Mouse (Mus musculus) testis, adult 2 months (tissue): ENCODE measurements around the gene Cyp2c70.

Experiments
- CTCF ChIP-seq: fragments of 200-500 bp; IDR thresholded peaks from 2 replicates; pipeline ENCODE4 v1.5.1; 2012; ENCODE audit warnings: low read depth, mild to moderate bottlenecking, inconsistent platforms, low read length, moderate library complexity; ENCODE audit not compliant: control insufficient read depth, insufficient read depth, insufficient replicate concordance
- POLR2A ChIP-seq: fragments of 200-500 bp; IDR thresholded peaks from 2 replicates; pipeline ENCODE4 v1.6.1; 2012; ENCODE audit warnings: low read depth, mild to moderate bottlenecking, inconsistent platforms, low read length, moderate library complexity; ENCODE audit not compliant: control insufficient read depth

DNA sequence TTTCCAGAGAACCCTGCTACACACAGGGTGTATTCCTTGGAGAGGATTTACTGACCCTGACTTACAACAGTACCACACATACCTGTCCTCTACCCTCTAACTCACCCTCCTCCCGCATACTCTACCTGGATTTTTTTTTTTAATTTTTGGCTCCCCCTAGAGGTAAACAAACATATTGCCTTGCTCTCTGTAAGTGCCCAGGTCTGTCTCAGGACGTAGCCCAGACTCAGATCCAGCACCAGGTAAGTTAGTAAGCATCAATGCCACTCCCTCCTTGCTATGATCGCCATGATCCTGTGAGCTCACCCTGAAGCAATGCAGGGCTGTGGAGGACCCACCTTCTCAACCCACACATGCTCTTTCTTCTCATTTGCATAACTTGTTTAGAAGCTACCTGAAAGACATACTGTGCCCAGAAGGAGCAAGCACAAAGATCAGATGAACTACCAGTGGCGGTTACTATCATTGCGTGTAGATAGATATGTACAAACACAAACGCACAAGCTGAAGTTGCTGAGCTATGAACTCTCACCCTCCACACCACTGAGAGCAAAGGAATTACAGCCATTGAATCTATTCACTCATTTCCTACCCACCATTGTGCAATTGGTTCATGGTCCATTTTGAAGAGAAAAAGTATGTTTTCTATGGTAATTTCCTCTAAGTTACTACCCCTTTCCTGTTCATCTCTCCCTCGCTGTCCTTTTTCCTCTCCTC lies 44.9 kb upstream of the Cyp2c70 start:
- TF ChIP-seq POLR2A (no peak), CTCF (no peak)
